Mouse (Mus musculus): Measurements from ENCODE around the gene Rab11b. TPM values are rescaled to one million over a fixed set of nuclear protein-coding genes. Genes with fewer than 3 reads are reported as not detected.
"Not testable (repeated sequence)": the region's sequence is repeated elsewhere in the genome, so short reads cannot be mapped to it uniquely, and the experiment has no call there.

The Rab11b gene
- polyA plus RNA-seq, 2 experiments from 2014 or later: 257 to 400 TPM

GRCm38 (mm10) chr17:33766389-33766788, 6.1 kb upstream of the Rab11b start:
- ATAC-seq: no peak

- ATAC-seq: peak; percentile 31
These were observed 519 bp downstream of the Rab11b start for GRCm38 (mm10) chr17:33759767-33760254.

GRCm38 (mm10) chr17:33757231-33757630, 3.1 kb downstream of the Rab11b start:
- ATAC-seq: no peak

GRCm38 (mm10) chr17:33756108-33756790, 4.1 kb downstream of the Rab11b start:
- no peak for ATAC-seq

GRCm38 (mm10) chr17:33755418-33756107, 4.8 kb downstream of the Rab11b start:
- no peak for ATAC-seq

- ATAC-seq: no peak
These were observed 5.7 kb downstream of the Rab11b start for GRCm38 (mm10) chr17:33754656-33755055.

GRCm38 (mm10) chr17:33752297-33752696, 8.0 kb downstream of the Rab11b start:
- peak; percentile 75 for ATAC-seq

GRCm38 (mm10) chr17:33751181-33751580, 9.1 kb downstream of the Rab11b start:
- no peak for ATAC-seq

GRCm38 (mm10) chr17:33749451-33749850, 10.9 kb downstream of the Rab11b start:
- no peak for ATAC-seq

- ATAC-seq: no peak
These were observed 14.3 kb downstream of the Rab11b start for GRCm38 (mm10) chr17:33746011-33746410.

- ATAC-seq: no peak
These were observed 15.5 kb downstream of the Rab11b start for GRCm38 (mm10) chr17:33744686-33745384.

- no peak for ATAC-seq
These were observed 17.9 kb downstream of the Rab11b start for GRCm38 (mm10) chr17:33742420-33742819.

- ATAC-seq: not testable (repeated sequence)
These were observed 26.8 kb downstream of the Rab11b start for GRCm38 (mm10) chr17:33733526-33733925.

- not testable (repeated sequence) for ATAC-seq
These were observed 27.7 kb downstream of the Rab11b start for GRCm38 (mm10) chr17:33732556-33733083.

- no peak for ATAC-seq
These were observed 31.1 kb downstream of the Rab11b start for GRCm38 (mm10) chr17:33729215-33729614.

- ATAC-seq: no peak
These were observed 31.9 kb downstream of the Rab11b start for GRCm38 (mm10) chr17:33728396-33728795.

GRCm38 (mm10) chr17:33719736-33720378, 40.5 kb downstream of the Rab11b start:
- ATAC-seq: no peak

GRCm38 (mm10) chr17:33718944-33719725, 41.2 kb downstream of the Rab11b start:
- no peak for ATAC-seq

GRCm38 (mm10) chr17:33718384-33718881, 41.9 kb downstream of the Rab11b start, which contains the start of gene March2:
Gene March2, minus strand, starts transcription at chr17:33718670.
- ATAC-seq: peak; percentile 100

GRCm38 (mm10) chr17:33717982-33718381, 42.3 kb downstream of the Rab11b start:
- ATAC-seq: no peak

- no peak for ATAC-seq
These were observed 43.1 kb downstream of the Rab11b start for GRCm38 (mm10) chr17:33717246-33717645.

Measured in CD4-positive, CD25-positive, alpha-beta regulatory T cell, adult 4 months (primary cell).